Mouse (Mus musculus) stomach, embryonic 16.5 days (tissue): ENCODE measurements around the gene Apbb2. TPM values are rescaled to one million over a fixed set of nuclear protein-coding genes. Genes with fewer than 3 reads are reported as not detected.

Source experiments
- ATAC-seq: fragments of 200-750 bp; cut with Nextera tagmentation; 2 replicates; pipeline ENCODE4 v1.8.0; 2017; ENCODE audit warnings: moderate number of reproducible peaks, moderate TSS enrichment; ENCODE audit not compliant: insufficient read depth, low FRiP score
- H3K27ac ChIP-seq: fragments of 300-500 bp; sonication (generic); 2 replicates; pipeline ENCODE4 v1.5.1; 2014; ENCODE audit warnings: low read length
- H3K27me3 ChIP-seq: fragments of 300-500 bp; sonication (generic); 2 replicates; pipeline ENCODE4 v1.6.1; 2014; ENCODE audit warnings: low read length, control low read depth, mixed read lengths; ENCODE audit not compliant: control insufficient read depth, insufficient read depth
- H3K36me3 ChIP-seq: fragments of 300-500 bp; sonication (generic); 2 replicates; pipeline ENCODE4 v1.6.1; 2014; ENCODE audit warnings: low read length; ENCODE audit not compliant: control insufficient read depth, insufficient read depth
- H3K4me1 ChIP-seq: fragments of 300-500 bp; sonication (generic); 2 replicates; pipeline ENCODE4 v1.6.1; 2014; ENCODE audit warnings: low read length, control low read depth, mixed read lengths; ENCODE audit not compliant: control insufficient read depth, insufficient read depth
- H3K4me2 ChIP-seq: fragments of 300-500 bp; sonication (generic); 2 replicates; pipeline ENCODE4 v1.6.1; 2014; ENCODE audit warnings: low read depth, low read length, mixed read lengths
- H3K4me3 ChIP-seq: fragments of 300-500 bp; sonication (generic); replicated peaks from 2 replicates; pipeline ENCODE4 v1.5.1; 2014; ENCODE audit warnings: mild to moderate bottlenecking, low read length
- H3K9ac ChIP-seq: fragments of 300-500 bp; sonication (generic); 2 replicates; pipeline ENCODE4 v1.6.1; 2014; ENCODE audit warnings: low read length
- H3K9me3 ChIP-seq: fragments of 300-500 bp; sonication (generic); replicated peaks from 2 replicates; pipeline ENCODE4 v1.6.1; 2016; ENCODE audit warnings: low read length, control low read depth; ENCODE audit not compliant: control insufficient read depth
- WGBS: fragments of 180-500 bp; shearing (Covaris S2); extraction: QIAGEN DNeasy Blood & Tissue Kit; methylation state at CpG from one replicate; pipeline ENCODE4 v1.1.7; 2014; 5-methylcytosine and 5-hydroxymethylcytosine counted together
- polyA plus RNA-seq: library from polyadenylated mRNA; unstranded; fragments of >200 nt; fragmentation: Nextera tagmentation; extraction: Ambion mirVana; gene quantifications from 2 replicates; pipeline ENCODE4 v1.2.1, GENCODE M21; 2015

The Apbb2 gene
- polyA plus RNA-seq, 1 experiment from 2014 or later, result 33.7 TPM

- 74% methylated on average over 4 of the region's 4 CpGs for WGBS
Measured at GRCm38 (mm10) chr5:66525002-66525401, 93.6 kb downstream of the Apbb2 start.

GRCm38 (mm10) chr5:66523681-66524503 lies 94.7 kb downstream of the Apbb2 start:
- Histone ChIP-seq H3K4me3 (no peak overlapping the region), H3K4me2 (no peak overlapping the region), H3K9ac (no peak overlapping the region), H3K27me3 (no peaks in the 10 kb centered on the region), H3K36me3 (no peaks in the 10 kb centered on the region), H3K4me1 (peaks cover 5% of the 10 kb centered on the region; the same call in 1 of the 2 replicates), H3K9me3 (no peaks in the 10 kb centered on the region), H3K27ac (no peak overlapping the region)
- 57% methylated on average over 16 of the region's 16 CpGs for WGBS
- no peak for ATAC-seq

More at GRCm38 (mm10) chr5:66525002-66525401, 93.6 kb downstream of the Apbb2 start:
- Histone ChIP-seq H3K4me2 (no peak overlapping the region), H3K27me3 (no peaks in the 10 kb centered on the region), H3K36me3 (no peaks in the 10 kb centered on the region), H3K9me3 (no peaks in the 10 kb centered on the region), H3K9ac (no peak overlapping the region), H3K4me3 (no peak overlapping the region), H3K4me1 (peaks cover 5% of the 10 kb centered on the region; the same call in 1 of the 2 replicates), H3K27ac (no peak overlapping the region)
- no peak for ATAC-seq

GRCm38 (mm10) chr5:66521250-66521649 lies 97.3 kb downstream of the Apbb2 start:
- H3K9me3 ChIP-seq, result no peaks in the 10 kb centered on the region
- H3K4me1 ChIP-seq, result peaks cover 9% of the 10 kb centered on the region; the same call in 1 of the 2 replicates
- no peaks in the 10 kb centered on the region for H3K36me3 ChIP-seq
- 73% methylated on average over 2 of the region's 2 CpGs for WGBS
- no peak overlapping the region for H3K9ac ChIP-seq
- H3K4me2 ChIP-seq, result no peak overlapping the region
- H3K4me3 ChIP-seq, result no peak overlapping the region
- H3K27ac ChIP-seq, result no peak overlapping the region
- no peaks in the 10 kb centered on the region for H3K27me3 ChIP-seq
- ATAC-seq, result no peak

- no peak overlapping the region for H3K9ac ChIP-seq
- H3K27me3 ChIP-seq, result no peaks in the 10 kb centered on the region
- H3K9me3 ChIP-seq, result no peaks in the 10 kb centered on the region
- ATAC-seq, result no peak
- H3K4me1 ChIP-seq, result peaks cover 9% of the 10 kb centered on the region; the same call in 1 of the 2 replicates
- no peak overlapping the region for H3K27ac ChIP-seq
- WGBS, result 59% methylated on average over 5 of the region's 5 CpGs
- H3K4me2 ChIP-seq, result no peak overlapping the region
- no peaks in the 10 kb centered on the region for H3K36me3 ChIP-seq
- H3K4me3 ChIP-seq, result no peak overlapping the region
Measured at GRCm38 (mm10) chr5:66519511-66519910, 99.1 kb downstream of the Apbb2 start.

GRCm38 (mm10) chr5:66518411-66519006 lies 100.1 kb downstream of the Apbb2 start:
- no peak for ATAC-seq
- no peaks in the 10 kb centered on the region for H3K9me3 ChIP-seq
- H3K27me3 ChIP-seq, result no peaks in the 10 kb centered on the region
- 0 out of 2 replicates have a peak overlapping the region, but pooled peaks have one; percentile 9 for H3K4me2 ChIP-seq
- H3K4me3 ChIP-seq, result no peak overlapping the region
- H3K36me3 ChIP-seq, result no peaks in the 10 kb centered on the region
- peaks cover 5% of the 10 kb centered on the region; the same call in 1 of the 2 replicates for H3K4me1 ChIP-seq
- 39% methylated on average over 14 of the region's 14 CpGs for WGBS
- H3K27ac ChIP-seq, result no peak overlapping the region
- no peak overlapping the region for H3K9ac ChIP-seq

GRCm38 (mm10) chr5:66517503-66517902 lies 101.1 kb downstream of the Apbb2 start:
- Histone ChIP-seq H3K27ac (no peak overlapping the region), H3K36me3 (no peaks in the 10 kb centered on the region), H3K9ac (no peak overlapping the region), H3K9me3 (no peaks in the 10 kb centered on the region), H3K4me1 (0 out of 2 replicates have a peak, but pooled peaks cover 4% of the 10 kb centered on the region), H3K4me2 (no peak overlapping the region), H3K27me3 (no peaks in the 10 kb centered on the region), H3K4me3 (no peak overlapping the region)
- ATAC-seq, result no peak
- 67% methylated on average over 6 of the region's 6 CpGs for WGBS

GRCm38 (mm10) chr5:66516311-66516710 lies 102.3 kb downstream of the Apbb2 start:
- Histone ChIP-seq H3K4me1 (0 out of 2 replicates have a peak, but pooled peaks cover 6% of the 10 kb centered on the region), H3K4me2 (no peak overlapping the region), H3K9me3 (no peaks in the 10 kb centered on the region), H3K27ac (no peak overlapping the region), H3K27me3 (no peaks in the 10 kb centered on the region), H3K36me3 (no peaks in the 10 kb centered on the region), H3K9ac (no peak overlapping the region), H3K4me3 (no peak overlapping the region)
- 91% methylated on average over 8 of the region's 8 CpGs for WGBS
- no peak for ATAC-seq

- no peak overlapping the region for H3K4me2 ChIP-seq
- no peak for ATAC-seq
- H3K4me3 ChIP-seq, result no peak overlapping the region
- H3K27ac ChIP-seq, result no peak overlapping the region
- no peaks in the 10 kb centered on the region for H3K9me3 ChIP-seq
- no peak overlapping the region for H3K9ac ChIP-seq
- no peaks in the 10 kb centered on the region for H3K36me3 ChIP-seq
- 0 out of 2 replicates have a peak, but pooled peaks cover 6% of the 10 kb centered on the region for H3K4me1 ChIP-seq
- 78% methylated on average over 10 of the region's 10 CpGs for WGBS
- no peaks in the 10 kb centered on the region for H3K27me3 ChIP-seq
Measured at GRCm38 (mm10) chr5:66515271-66515670, 103.3 kb downstream of the Apbb2 start.

- no peak for ATAC-seq
- Histone ChIP-seq H3K36me3 (no peaks in the 10 kb centered on the region), H3K4me2 (no peak overlapping the region), H3K9ac (no peak overlapping the region), H3K9me3 (no peaks in the 10 kb centered on the region), H3K27me3 (no peaks in the 10 kb centered on the region), H3K27ac (no peak overlapping the region), H3K4me3 (no peak overlapping the region), H3K4me1 (0 out of 2 replicates have a peak, but pooled peaks cover 6% of the 10 kb centered on the region)
- 84% methylated on average over 6 of the region's 6 CpGs for WGBS
Measured at GRCm38 (mm10) chr5:66514659-66515058, 103.9 kb downstream of the Apbb2 start.
